ENCODE assay signal across 19 mouse cellular contexts in genomic region chr9:22765618-22766220, GRCm38 (mm10).
DNase-seq lines count a peak whose midpoint lies in the region; ATAC-seq lines count a peak whose summit lies in the region.
"Had no signal": no experiment of that assay in that cellular context is flagged by ENCODE, and none has a peak within 500 bp of the region (broad histone marks: within the 10 kb centered on the region; RNA-seq: fewer than 3 reads in every experiment).

No protein-coding gene starts in this region.

- no peaks in the 10 kb centered on the region for H3K27me3 ChIP-seq in embryonic facial prominence, embryonic 11.5 days (ENCODE audit: control insufficient read depth, insufficient read depth, low read length)
- no peaks in the 10 kb centered on the region for H3K27me3 ChIP-seq in embryonic facial prominence, embryonic 10.5 days (replicated peaks; ENCODE audit: low read depth, poor library complexity, severe bottlenecking)
- H3K27me3 ChIP-seq in intestine, embryonic 14.5 days (replicated peaks; ENCODE audit: control insufficient read depth, insufficient read depth, low read length): no peaks in the 10 kb centered on the region
- H3K27me3 ChIP-seq in intestine, embryonic 16.5 days (replicated peaks; ENCODE audit: control insufficient read depth, insufficient read depth, low read length): no peaks in the 10 kb centered on the region
- H3K27me3 ChIP-seq in embryonic facial prominence, embryonic 12.5 days: no peaks in the 10 kb centered on the region
- no peaks in the 10 kb centered on the region for H3K27me3 ChIP-seq in midbrain, embryonic 10.5 days (ENCODE audit: low read depth, poor library complexity, severe bottlenecking)
- no peaks in the 10 kb centered on the region for H3K27me3 ChIP-seq in forebrain, embryonic 11.5 days (ENCODE audit: control insufficient read depth, insufficient read depth, low read length)
- H3K27me3 ChIP-seq: CH12.LX; heart, embryonic 13.5 days; lung, embryonic 15.5 days; midbrain, embryonic 12.5 days had no signal

- no peaks in the 10 kb centered on the region for H3K4me1 ChIP-seq in embryonic facial prominence, embryonic 11.5 days (ENCODE audit: control insufficient read depth, insufficient read depth, low read length)
- peaks cover 15% of the 10 kb centered on the region for H3K4me1 ChIP-seq in embryonic facial prominence, embryonic 10.5 days
- peaks cover 4% of the 10 kb centered on the region; the same call in 1 of the 2 replicates for H3K4me1 ChIP-seq in intestine, embryonic 14.5 days (replicated peaks; ENCODE audit: control insufficient read depth, insufficient read depth, low read length)
- H3K4me1 ChIP-seq in intestine, embryonic 16.5 days (ENCODE audit: control insufficient read depth, insufficient read depth, low read length): no peaks in the 10 kb centered on the region
- peaks cover 5% of the 10 kb centered on the region; the same call in 1 of the 2 replicates for H3K4me1 ChIP-seq in embryonic facial prominence, embryonic 12.5 days
- H3K4me1 ChIP-seq in midbrain, embryonic 10.5 days: no peaks in the 10 kb centered on the region
- no peaks in the 10 kb centered on the region for H3K4me1 ChIP-seq in forebrain, embryonic 11.5 days (replicated peaks; ENCODE audit: control insufficient read depth, insufficient read depth, low read length)
- H3K4me1 ChIP-seq: heart, embryonic 13.5 days; hindbrain, embryonic 10.5 days; midbrain, embryonic 12.5 days had no signal

- H3K4me3 ChIP-seq in embryonic facial prominence, embryonic 11.5 days (ENCODE audit: low read depth, low read length): no peak overlapping the region
- no peak overlapping the region for H3K4me3 ChIP-seq in embryonic facial prominence, embryonic 10.5 days
- no peak overlapping the region for H3K4me3 ChIP-seq in intestine, embryonic 14.5 days (ENCODE audit: low read depth, low read length)
- no peak overlapping the region for H3K4me3 ChIP-seq in intestine, embryonic 16.5 days (ENCODE audit: low read length)
- no peak overlapping the region for H3K4me3 ChIP-seq in embryonic facial prominence, embryonic 12.5 days
- no peak overlapping the region for H3K4me3 ChIP-seq in midbrain, embryonic 10.5 days
- no peak overlapping the region for H3K4me3 ChIP-seq in forebrain, embryonic 11.5 days (ENCODE audit: low read depth, low read length)
- H3K4me3 ChIP-seq: heart, embryonic 13.5 days; hindbrain, embryonic 10.5 days; lung, embryonic 15.5 days; midbrain, embryonic 12.5 days had no signal

- WGBS in embryonic facial prominence, embryonic 11.5 days: 40% methylated on average over 4 of the region's 4 CpGs
- WGBS in embryonic facial prominence, embryonic 10.5 days: 47% methylated on average over 4 of the region's 4 CpGs
- 40% methylated on average over 4 of the region's 4 CpGs for WGBS in intestine, embryonic 14.5 days
- 45% methylated on average over 4 of the region's 4 CpGs for WGBS in intestine, embryonic 16.5 days
- 31% methylated on average over 4 of the region's 4 CpGs for WGBS in embryonic facial prominence, embryonic 12.5 days
- WGBS in midbrain, embryonic 10.5 days: 85% methylated on average over 4 of the region's 4 CpGs
- 69% methylated on average over 4 of the region's 4 CpGs for WGBS in forebrain, embryonic 11.5 days

- no peaks in the 10 kb centered on the region for H3K9me3 ChIP-seq in embryonic facial prominence, embryonic 11.5 days (replicated peaks; ENCODE audit: control insufficient read depth, low read length)
- H3K9me3 ChIP-seq in embryonic facial prominence, embryonic 10.5 days: no peaks in the 10 kb centered on the region
- no peaks in the 10 kb centered on the region for H3K9me3 ChIP-seq in intestine, embryonic 14.5 days (ENCODE audit: control insufficient read depth, low read length)
- no peaks in the 10 kb centered on the region for H3K9me3 ChIP-seq in intestine, embryonic 16.5 days (ENCODE audit: control insufficient read depth, low read length)
- H3K9me3 ChIP-seq in embryonic facial prominence, embryonic 12.5 days: no peaks in the 10 kb centered on the region
- H3K9me3 ChIP-seq in midbrain, embryonic 10.5 days (replicated peaks): no peaks in the 10 kb centered on the region
- no peaks in the 10 kb centered on the region for H3K9me3 ChIP-seq in forebrain, embryonic 11.5 days (ENCODE audit: control insufficient read depth, low read length)
- H3K9me3 ChIP-seq: heart, embryonic 13.5 days; hindbrain, embryonic 10.5 days; lung, embryonic 15.5 days; midbrain, embryonic 12.5 days had no signal

- H3K9ac ChIP-seq in embryonic facial prominence, embryonic 11.5 days (replicated peaks; ENCODE audit: low read length): no peak overlapping the region
- no peak overlapping the region for H3K9ac ChIP-seq in intestine, embryonic 14.5 days (ENCODE audit: low read length)
- no peak overlapping the region for H3K9ac ChIP-seq in intestine, embryonic 16.5 days (ENCODE audit: low read depth, low read length)
- no peak overlapping the region for H3K9ac ChIP-seq in embryonic facial prominence, embryonic 12.5 days
- H3K9ac ChIP-seq in forebrain, embryonic 11.5 days (ENCODE audit: low read length): no peak overlapping the region
- H3K9ac ChIP-seq: forebrain, postnatal 0 days; heart, embryonic 13.5 days; lung, embryonic 15.5 days; midbrain, embryonic 12.5 days had no signal

- H3K27ac ChIP-seq in embryonic facial prominence, embryonic 11.5 days (replicated peaks; ENCODE audit: low read depth, low read length): no peak overlapping the region
- H3K27ac ChIP-seq in embryonic facial prominence, embryonic 10.5 days (replicated peaks): no peak overlapping the region
- peak overlapping the region; percentile 33; the same call in 1 of the 2 replicates for H3K27ac ChIP-seq in intestine, embryonic 14.5 days (ENCODE audit: low read depth)
- no peak overlapping the region for H3K27ac ChIP-seq in intestine, embryonic 16.5 days (ENCODE audit: low read length)
- H3K27ac ChIP-seq in embryonic facial prominence, embryonic 12.5 days: no peak overlapping the region
- H3K27ac ChIP-seq in midbrain, embryonic 10.5 days (replicated peaks): no peak overlapping the region
- no peak overlapping the region for H3K27ac ChIP-seq in forebrain, embryonic 11.5 days (ENCODE audit: low read depth, low read length)
- H3K27ac ChIP-seq: heart, embryonic 13.5 days; hindbrain, embryonic 10.5 days; lung, embryonic 15.5 days; midbrain, embryonic 12.5 days had no signal

- 0 out of 2 replicates have a peak, but pooled peaks have one; percentile 59 for ATAC-seq in embryonic facial prominence, embryonic 11.5 days (replicated peaks; ENCODE audit: insufficient number of reproducible peaks, low FRiP score, low TSS enrichment, low read depth)
- ATAC-seq in intestine, embryonic 14.5 days (replicated peaks; ENCODE audit: low FRiP score, low TSS enrichment, low read depth): no peak
- no peak for ATAC-seq in intestine, embryonic 16.5 days
- peak; percentile 28; the same call in 1 of the 2 replicates for ATAC-seq in embryonic facial prominence, embryonic 12.5 days (ENCODE audit: insufficient number of reproducible peaks, insufficient read depth, low FRiP score, low TSS enrichment)
- ATAC-seq in forebrain, embryonic 11.5 days (replicated peaks; ENCODE audit: low FRiP score): no peak
- ATAC-seq: activated CD4-positive, CD25-positive, alpha-beta regulatory T cell, adult 4 months; forebrain, postnatal 0 days had no signal

- peak; percentile 20 for DNase-seq in embryonic facial prominence, embryonic 11.5 days (ENCODE audit: low spot score)
- DNase-seq in embryonic facial prominence, embryonic 10.5 days (ENCODE audit: low spot score): no peak
- DNase-seq in intestine, embryonic 14.5 days (ENCODE audit: low spot score): no peak
- DNase-seq in lung, postnatal 25 days (ENCODE audit: low spot score): peak; percentile 21
- no peak for DNase-seq in midbrain, embryonic 10.5 days (ENCODE audit: low spot score)
- DNase-seq in forebrain, embryonic 11.5 days (ENCODE audit: low spot score): no peak
- DNase-seq: cerebellum, adult 11-12 months; forebrain, postnatal 0 days; liver; retina, postnatal 1 day; thymus, adult 2 months had no signal

- H3K4me2 ChIP-seq in embryonic facial prominence, embryonic 11.5 days (ENCODE audit: low read depth, low read length): no peak overlapping the region
- H3K4me2 ChIP-seq in intestine, embryonic 14.5 days (ENCODE audit: low read length): no peak overlapping the region
- no peak overlapping the region for H3K4me2 ChIP-seq in intestine, embryonic 16.5 days (ENCODE audit: low read depth, low read length)
- H3K4me2 ChIP-seq in embryonic facial prominence, embryonic 12.5 days (replicated peaks): no peak overlapping the region
- no peak overlapping the region for H3K4me2 ChIP-seq in forebrain, embryonic 11.5 days (ENCODE audit: low read depth, low read length, severe bottlenecking)
- H3K4me2 ChIP-seq: heart, embryonic 13.5 days; lung, embryonic 15.5 days; midbrain, embryonic 12.5 days had no signal

- H3K36me3 ChIP-seq in embryonic facial prominence, embryonic 11.5 days (replicated peaks; ENCODE audit: control insufficient read depth, insufficient read depth, low read depth, low read length): no peaks in the 10 kb centered on the region
- H3K36me3 ChIP-seq in embryonic facial prominence, embryonic 10.5 days (replicated peaks): no peaks in the 10 kb centered on the region
- no peaks in the 10 kb centered on the region for H3K36me3 ChIP-seq in intestine, embryonic 14.5 days (ENCODE audit: control insufficient read depth, insufficient read depth, low read length)
- H3K36me3 ChIP-seq in intestine, embryonic 16.5 days (ENCODE audit: control insufficient read depth, insufficient read depth, low read length): no peaks in the 10 kb centered on the region
- H3K36me3 ChIP-seq in embryonic facial prominence, embryonic 12.5 days: no peaks in the 10 kb centered on the region
- no peaks in the 10 kb centered on the region for H3K36me3 ChIP-seq in midbrain, embryonic 10.5 days
- no peaks in the 10 kb centered on the region for H3K36me3 ChIP-seq in forebrain, embryonic 11.5 days (ENCODE audit: control insufficient read depth, insufficient read depth, low read length)
- H3K36me3 ChIP-seq: heart, embryonic 13.5 days; hindbrain, embryonic 10.5 days; lung, embryonic 15.5 days; midbrain, embryonic 12.5 days had no signal

Comparison
In these comparisons a context has a peak if more than half of its experiments do, and no peak if none do; other contexts are left out.
1. DNase-seq: peak in embryonic facial prominence, embryonic 11.5 days (single experiment) and lung, postnatal 25 days (single experiment); none in embryonic facial prominence, embryonic 10.5 days (single experiment), intestine, embryonic 14.5 days (single experiment), midbrain, embryonic 10.5 days (single experiment) and forebrain, embryonic 11.5 days (single experiment).
2. ATAC-seq: peak in embryonic facial prominence, embryonic 11.5 days (single experiment) and embryonic facial prominence, embryonic 12.5 days (single experiment); none in intestine, embryonic 14.5 days (single experiment), intestine, embryonic 16.5 days (single experiment) and forebrain, embryonic 11.5 days (single experiment).